In genomic region chr7:73355229-73355628, GRCm38 (mm10) we compare ENCODE assay signal across 19 mouse cellular contexts. TPM values are rescaled to one million over a fixed set of nuclear protein-coding genes. Genes with fewer than 3 reads are reported as not detected.
A peak's percentile ranks its signal among the peaks of the same experiment; 100 is the strongest.
DNase-seq lines count a peak whose midpoint lies in the region; ATAC-seq and TF ChIP-seq lines count a peak whose summit lies in the region.
"Had no signal": no experiment of that assay in that cellular context is flagged by ENCODE, and none has a peak within 500 bp of the region (broad histone marks: within the 10 kb centered on the region; RNA-seq: fewer than 3 reads in every experiment).

No protein-coding gene starts in this region.

- no peak for ATAC-seq in forebrain, embryonic 12.5 days (ENCODE audit: low FRiP score)
- no peak for ATAC-seq in forebrain, embryonic 16.5 days
- no peak for ATAC-seq in midbrain, embryonic 13.5 days
- ATAC-seq: activated CD4-positive, CD25-positive, alpha-beta regulatory T cell, adult 4 months; hindbrain, postnatal 0 days; Patski had no signal

- TF ChIP-seq POLR2A in brain, embryonic 14.5 days (IDR thresholded peaks at IDR 0.05; ENCODE audit: borderline replicate concordance, extremely low read depth, insufficient read depth, insufficient read length, poor library complexity, severe bottlenecking): no peak

- H3K4me1 ChIP-seq in forebrain, embryonic 12.5 days: peaks cover 31% of the 10 kb centered on the region
- peaks cover 14% of the 10 kb centered on the region for H3K4me1 ChIP-seq in forebrain, embryonic 16.5 days (replicated peaks; ENCODE audit: control insufficient read depth, insufficient read depth, low read length)
- peaks cover 25% of the 10 kb centered on the region for H3K4me1 ChIP-seq in midbrain, embryonic 10.5 days
- H3K4me1 ChIP-seq in midbrain, embryonic 13.5 days (replicated peaks): peaks cover 19% of the 10 kb centered on the region
- H3K4me1 ChIP-seq: heart, embryonic 13.5 days had no signal

- DNase-seq in midbrain, embryonic 10.5 days (ENCODE audit: low spot score): no peak
- DNase-seq in brain, embryonic 14.5 days (ENCODE audit: low read depth): peak; percentile 67
- DNase-seq in layer of hippocampus, adult 9-10 months (ENCODE audit: low spot score): no peak
- DNase-seq in cerebellum, postnatal 25 days: no peak
- DNase-seq: adrenal gland, postnatal 14 days; cerebellum, adult 18-20 months; cerebellum, adult 9-11 months; gastrocnemius, postnatal 36 days; heart, adult 11 months; heart, postnatal 36 days had no signal

- no peak for TF ChIP-seq CTCF in brain, embryonic 14.5 days (IDR thresholded peaks at IDR 0.05; ENCODE audit: borderline replicate concordance, extremely low read depth, insufficient read depth, insufficient read length)

- H3K27ac ChIP-seq in forebrain, embryonic 12.5 days: 0 out of 2 replicates have a peak overlapping the region, but pooled peaks have one; percentile 25
- H3K27ac ChIP-seq in forebrain, embryonic 16.5 days (ENCODE audit: low read length): no peak overlapping the region
- H3K27ac ChIP-seq in midbrain, embryonic 10.5 days (replicated peaks): 0 out of 2 replicates have a peak overlapping the region, but pooled peaks have one; percentile 28
- no peak overlapping the region for H3K27ac ChIP-seq in midbrain, embryonic 13.5 days
- H3K27ac ChIP-seq: embryonic facial prominence, embryonic 10.5 days; heart, embryonic 13.5 days; hindbrain, embryonic 12.5 days; hindbrain, postnatal 0 days had no signal

- no peak overlapping the region for H3K4me2 ChIP-seq in forebrain, embryonic 12.5 days
- H3K4me2 ChIP-seq in forebrain, embryonic 16.5 days (ENCODE audit: low read length): no peak overlapping the region
- H3K4me2 ChIP-seq in midbrain, embryonic 13.5 days (replicated peaks): no peak overlapping the region
- H3K4me2 ChIP-seq: heart, embryonic 13.5 days; hindbrain, embryonic 12.5 days had no signal

- no peaks in the 10 kb centered on the region for H3K36me3 ChIP-seq in forebrain, embryonic 12.5 days (replicated peaks)
- no peaks in the 10 kb centered on the region for H3K36me3 ChIP-seq in forebrain, embryonic 16.5 days (ENCODE audit: control insufficient read depth, insufficient read depth)
- no peaks in the 10 kb centered on the region for H3K36me3 ChIP-seq in midbrain, embryonic 10.5 days
- no peaks in the 10 kb centered on the region for H3K36me3 ChIP-seq in midbrain, embryonic 13.5 days
- H3K36me3 ChIP-seq: embryonic facial prominence, embryonic 10.5 days; heart, embryonic 13.5 days; hindbrain, embryonic 12.5 days had no signal

- no peak overlapping the region for H3K9ac ChIP-seq in forebrain, embryonic 12.5 days
- no peak overlapping the region for H3K9ac ChIP-seq in forebrain, embryonic 16.5 days (replicated peaks; ENCODE audit: low read depth, low read length)
- H3K9ac ChIP-seq in midbrain, embryonic 13.5 days (replicated peaks): no peak overlapping the region
- H3K9ac ChIP-seq: heart, embryonic 13.5 days; hindbrain, embryonic 12.5 days had no signal

- WGBS in forebrain, embryonic 12.5 days: 56% methylated on average over 9 of the region's 9 CpGs
- WGBS in forebrain, embryonic 16.5 days: 26% methylated on average over 9 of the region's 9 CpGs
- WGBS in midbrain, embryonic 10.5 days: 88% methylated on average over 9 of the region's 9 CpGs
- 63% methylated on average over 9 of the region's 9 CpGs for WGBS in midbrain, embryonic 13.5 days

- H3K27me3 ChIP-seq in forebrain, embryonic 12.5 days: no peaks in the 10 kb centered on the region; the same call in none of the 2 replicates
- no peaks in the 10 kb centered on the region for H3K27me3 ChIP-seq in forebrain, embryonic 16.5 days (replicated peaks; ENCODE audit: control insufficient read depth, insufficient read depth, low read length)
- H3K27me3 ChIP-seq in midbrain, embryonic 10.5 days (ENCODE audit: low read depth, poor library complexity, severe bottlenecking): no peaks in the 10 kb centered on the region
- H3K27me3 ChIP-seq in midbrain, embryonic 13.5 days: peaks cover 4% of the 10 kb centered on the region; the same call in 1 of the 2 replicates
- H3K27me3 ChIP-seq: hindbrain, embryonic 12.5 days; Patski had no signal

- no peak overlapping the region for H3K4me3 ChIP-seq in forebrain, embryonic 12.5 days (replicated peaks)
- no peak overlapping the region for H3K4me3 ChIP-seq in forebrain, embryonic 16.5 days (replicated peaks; ENCODE audit: low read length)
- H3K4me3 ChIP-seq in midbrain, embryonic 10.5 days: no peak overlapping the region
- H3K4me3 ChIP-seq in midbrain, embryonic 13.5 days (replicated peaks): no peak overlapping the region
- H3K4me3 ChIP-seq: embryonic facial prominence, embryonic 10.5 days; heart, embryonic 13.5 days; hindbrain, embryonic 12.5 days had no signal

- no peaks in the 10 kb centered on the region for H3K9me3 ChIP-seq in forebrain, embryonic 12.5 days
- no peaks in the 10 kb centered on the region for H3K9me3 ChIP-seq in forebrain, embryonic 16.5 days (ENCODE audit: control insufficient read depth, low read length)
- H3K9me3 ChIP-seq in midbrain, embryonic 10.5 days (replicated peaks): no peaks in the 10 kb centered on the region
- H3K9me3 ChIP-seq in midbrain, embryonic 13.5 days: no peaks in the 10 kb centered on the region
- H3K9me3 ChIP-seq: embryonic facial prominence, embryonic 10.5 days; heart, embryonic 13.5 days; hindbrain, embryonic 12.5 days had no signal

RNA-seq across cellular contexts. Expression of gene Rgma, which starts 20.1 kb away (rescaled TPM):
- 37.3 and 42.3 TPM in 2 replicates for polyA plus RNA-seq in forebrain, embryonic 12.5 days (2016; fragmentation: Nextera tagmentation; extraction: Ambion mirVana)
- polyA plus RNA-seq in forebrain, embryonic 16.5 days (2015; fragmentation: Nextera tagmentation; extraction: Ambion mirVana): 22.2 and 23.1 TPM in 2 replicates
- polyA plus RNA-seq in midbrain, embryonic 10.5 days (2016; fragmentation: Nextera tagmentation; extraction: Ambion mirVana): 51.2 and 65.4 TPM in 2 replicates
- 40.7 and 50.3 TPM in 2 replicates for polyA plus RNA-seq in midbrain, embryonic 13.5 days (2015; fragmentation: Nextera tagmentation; extraction: Ambion mirVana)
- 59.9 and 142 TPM in 2 replicates for polyA plus RNA-seq in brain, embryonic 14.5 days (2012; rRNA removed)
- polyA plus RNA-seq: activated CD4-positive, CD25-positive, alpha-beta regulatory T cell, adult 4 months had no signal

Comparison
In these comparisons a context has a peak if more than half of its experiments do, and no peak if none do; other contexts are left out.
1. H3K27ac ChIP-seq: peak in forebrain, embryonic 12.5 days (single experiment) and midbrain, embryonic 10.5 days (single experiment); none in forebrain, embryonic 16.5 days (single experiment) and midbrain, embryonic 13.5 days (single experiment).